Mouse (Mus musculus): ENCODE data around the gene Zbtb40.

Gene Zbtb40

GRCm38 (mm10) chr4:136934746-136935613 lies 113.6 kb downstream of the Zbtb40 start:
- DNase-seq (ENCODE audit: low read depth, low spot score): no peak

GRCm38 (mm10) chr4:136930474-136930873 lies 118.1 kb downstream of the Zbtb40 start:
- no peak for DNase-seq (ENCODE audit: low read depth, low spot score)
